Mouse (Mus musculus) midbrain, embryonic 13.5 days (tissue): Measurements from ENCODE around the gene Glmp. TPM values are rescaled to one million over a fixed set of nuclear protein-coding genes. Genes with fewer than 3 reads are reported as not detected.
A peak's percentile ranks its signal among the peaks of the same experiment; 100 is the strongest.
"Not testable (repeated sequence)": the region's sequence is repeated elsewhere in the genome, so short reads cannot be mapped to it uniquely, and the experiment has no call there.

Source experiments
- ATAC-seq: fragments of 200-750 bp; cut with Nextera tagmentation; 2 replicates; pipeline ENCODE4 v1.8.0; 2017; ENCODE audit warnings: mild to moderate bottlenecking, moderate TSS enrichment, moderate library complexity
- H3K27ac ChIP-seq: fragments of 300-500 bp; sonication (generic); 2 replicates; pipeline ENCODE4 v1.5.1; 2015; ENCODE audit warnings: inconsistent platforms, mild to moderate bottlenecking, moderate library complexity
- H3K27me3 ChIP-seq: fragments of 300-500 bp; sonication (generic); 2 replicates; pipeline ENCODE4 v1.6.1; 2015; ENCODE audit warnings: mild to moderate bottlenecking, inconsistent platforms
- H3K36me3 ChIP-seq: fragments of 300-500 bp; sonication (generic); 2 replicates; pipeline ENCODE4 v1.6.1; 2015; ENCODE audit warnings: mild to moderate bottlenecking, inconsistent platforms
- H3K4me1 ChIP-seq: fragments of 300-500 bp; sonication (generic); replicated peaks from 2 replicates; pipeline ENCODE4 v1.6.1; 2015; ENCODE audit warnings: inconsistent platforms
- H3K4me2 ChIP-seq: fragments of 300-500 bp; sonication (generic); replicated peaks from 2 replicates; pipeline ENCODE4 v1.6.1; 2015; ENCODE audit warnings: moderate library complexity, mild to moderate bottlenecking, inconsistent platforms
- H3K4me3 ChIP-seq: fragments of 300-500 bp; sonication (generic); replicated peaks from 2 replicates; pipeline ENCODE4 v1.5.1; 2015; ENCODE audit warnings: mild to moderate bottlenecking, inconsistent platforms
- H3K9ac ChIP-seq: fragments of 300-500 bp; sonication (generic); replicated peaks from 2 replicates; pipeline ENCODE4 v1.6.1; 2015; ENCODE audit warnings: mild to moderate bottlenecking, inconsistent platforms
- H3K9me3 ChIP-seq: fragments of 300-500 bp; sonication (generic); 2 replicates; pipeline ENCODE4 v1.6.1; 2016; ENCODE audit warnings: mild to moderate bottlenecking, inconsistent platforms
- WGBS: fragments of 180-500 bp; shearing (Covaris S2); methylation state at CpG from one replicate; pipeline ENCODE4 v1.1.7; 2015; 5-methylcytosine and 5-hydroxymethylcytosine counted together
- polyA plus RNA-seq: library from polyadenylated mRNA; unstranded; fragments of >200 nt; fragmentation: Nextera tagmentation; extraction: Ambion mirVana; gene quantifications from 2 replicates; pipeline ENCODE4 v1.2.1, GENCODE M21; 2015

Glmp gene
- 93.4 and 104 TPM in 2 replicates for polyA plus RNA-seq

- WGBS, result 4% methylated on average over 10 of the region's 10 CpGs
- no peak within 1 kb of the TSS for H3K27ac ChIP-seq
- peaks cover 57% of the 10 kb centered on the region for H3K36me3 ChIP-seq
Observed at GRCm38 (mm10) chr3:88324951-88325405, at the start of gene Glmp. Gene Glmp, plus strand, starts transcription at chr3:88325023.

GRCm38 (mm10) chr3:88276121-88276520 lies 48.7 kb upstream of the Glmp start:
- Histone ChIP-seq H3K9me3 (no peaks in the 10 kb centered on the region), H3K9ac (no peak overlapping the region), H3K36me3 (no peaks in the 10 kb centered on the region), H3K4me3 (no peak overlapping the region), H3K27ac (no peak overlapping the region), H3K4me1 (no peaks in the 10 kb centered on the region), H3K27me3 (no peaks in the 10 kb centered on the region), H3K4me2 (no peak overlapping the region)
- no peak for ATAC-seq
- 85% methylated on average over 2 of the region's 2 CpGs for WGBS

More at GRCm38 (mm10) chr3:88324951-88325405, at the start of gene Glmp:
- Histone ChIP-seq H3K9me3 (no peaks in the 10 kb centered on the region), H3K4me3 (peak within 1 kb of the TSS; percentile 75), H3K9ac (peak within 1 kb of the TSS; percentile 78), H3K4me1 (peaks cover 18% of the 10 kb centered on the region), H3K27me3 (no peaks in the 10 kb centered on the region), H3K4me2 (peak within 1 kb of the TSS; percentile 67)
- ATAC-seq, result peak; percentile 90

GRCm38 (mm10) chr3:88276529-88277143 lies 48.2 kb upstream of the Glmp start:
- Histone ChIP-seq H3K9me3 (no peaks in the 10 kb centered on the region), H3K9ac (no peak overlapping the region), H3K36me3 (no peaks in the 10 kb centered on the region), H3K4me2 (no peak overlapping the region), H3K4me3 (no peak overlapping the region), H3K4me1 (no peaks in the 10 kb centered on the region), H3K27ac (no peak overlapping the region), H3K27me3 (no peaks in the 10 kb centered on the region)
- 56% methylated on average over 7 of the region's 7 CpGs for WGBS
- ATAC-seq, result no peak

- no peak overlapping the region for H3K9ac ChIP-seq
- no peak overlapping the region for H3K4me2 ChIP-seq
- H3K4me1 ChIP-seq, result no peaks in the 10 kb centered on the region
- H3K36me3 ChIP-seq, result no peaks in the 10 kb centered on the region
- WGBS, result 91% methylated on average over 2 of the region's 2 CpGs
- no peaks in the 10 kb centered on the region for H3K27me3 ChIP-seq
- no peak overlapping the region for H3K27ac ChIP-seq
- ATAC-seq, result no peak
- no peak overlapping the region for H3K4me3 ChIP-seq
- no peaks in the 10 kb centered on the region for H3K9me3 ChIP-seq
Observed at GRCm38 (mm10) chr3:88280035-88280434, 44.8 kb upstream of the Glmp start.

GRCm38 (mm10) chr3:88281141-88281916 lies 43.5 kb upstream of the Glmp start:
- not testable (repeated sequence) for H3K27me3 ChIP-seq, H3K9ac ChIP-seq, H3K4me2 ChIP-seq, ATAC-seq, H3K36me3 ChIP-seq, H3K9me3 ChIP-seq, H3K4me3 ChIP-seq, H3K4me1 ChIP-seq, H3K27ac ChIP-seq
- WGBS, result 57% methylated on average over 11 of the region's 11 CpGs

GRCm38 (mm10) chr3:88284815-88285564 lies 39.8 kb upstream of the Glmp start:
- not testable (repeated sequence) for H3K36me3 ChIP-seq, H3K27me3 ChIP-seq, H3K4me1 ChIP-seq, H3K9me3 ChIP-seq, H3K4me3 ChIP-seq, H3K4me2 ChIP-seq, H3K27ac ChIP-seq, H3K9ac ChIP-seq, ATAC-seq
- 97% methylated on average over 14 of the region's 14 CpGs for WGBS

GRCm38 (mm10) chr3:88285565-88285895 lies 39.3 kb upstream of the Glmp start:
- H3K27me3 ChIP-seq, H3K36me3 ChIP-seq, H3K9me3 ChIP-seq, H3K9ac ChIP-seq, ATAC-seq, H3K27ac ChIP-seq, H3K4me1 ChIP-seq, H3K4me3 ChIP-seq, H3K4me2 ChIP-seq: not testable (repeated sequence)
- no CpG with 5 or more reads among the region's 2 CpGs for WGBS

- Histone ChIP-seq H3K4me3 (no peak within 1 kb of the TSS), H3K36me3 (no peaks in the 10 kb centered on the region), H3K27ac (no peak within 1 kb of the TSS), H3K4me1 (no peaks in the 10 kb centered on the region), H3K27me3 (no peaks in the 10 kb centered on the region), H3K4me2 (no peak within 1 kb of the TSS), H3K9me3 (no peaks in the 10 kb centered on the region), H3K9ac (no peak within 1 kb of the TSS)
- no peak for ATAC-seq
- WGBS, result 97% methylated on average over 4 of the region's 4 CpGs
Observed at GRCm38 (mm10) chr3:88287110-88287509, 37.7 kb upstream of the Glmp start, which contains the start of gene Gm38392. Gene Gm38392, minus strand, starts transcription at chr3:88287210.

GRCm38 (mm10) chr3:88288133-88288713 lies 36.6 kb upstream of the Glmp start:
- not testable (repeated sequence) for H3K27me3 ChIP-seq, H3K4me1 ChIP-seq, H3K9me3 ChIP-seq, H3K36me3 ChIP-seq, H3K27ac ChIP-seq, H3K4me3 ChIP-seq, H3K9ac ChIP-seq, ATAC-seq, H3K4me2 ChIP-seq
- WGBS, result 81% methylated on average over 9 of the region's 10 CpGs

GRCm38 (mm10) chr3:88291970-88292369 lies 32.9 kb upstream of the Glmp start:
- Histone ChIP-seq H3K36me3 (no peaks in the 10 kb centered on the region), H3K9me3 (no peaks in the 10 kb centered on the region), H3K4me3 (no peak overlapping the region), H3K27me3 (no peaks in the 10 kb centered on the region), H3K9ac (no peak overlapping the region), H3K27ac (no peak overlapping the region), H3K4me1 (peaks cover 7% of the 10 kb centered on the region), H3K4me2 (no peak overlapping the region)
- no peak for ATAC-seq
- WGBS, result 39% methylated on average over 4 of the region's 4 CpGs

- ATAC-seq, H3K4me3 ChIP-seq, H3K27me3 ChIP-seq, H3K27ac ChIP-seq, H3K9me3 ChIP-seq: not testable (repeated sequence)
- Histone ChIP-seq H3K36me3 (peaks cover 11% of the 10 kb centered on the region), H3K9ac (peak overlapping the region; percentile 57), H3K4me1 (peaks cover 26% of the 10 kb centered on the region), H3K4me2 (peak overlapping the region; percentile 55)
- WGBS, result 82% methylated on average over 1 of the region's 1 CpGs
Observed at GRCm38 (mm10) chr3:88295272-88295671, 29.6 kb upstream of the Glmp start.

GRCm38 (mm10) chr3:88296110-88296560 lies 28.7 kb upstream of the Glmp start:
- H3K27me3 ChIP-seq, result no peaks in the 10 kb centered on the region
- peak overlapping the region; percentile 57 for H3K9ac ChIP-seq
- peak overlapping the region; percentile 63 for H3K4me3 ChIP-seq
- ATAC-seq, result peak; percentile 37
- H3K4me2 ChIP-seq, result peak overlapping the region; percentile 55
- peaks cover 26% of the 10 kb centered on the region for H3K4me1 ChIP-seq
- no peaks in the 10 kb centered on the region for H3K9me3 ChIP-seq
- H3K27ac ChIP-seq, result peak overlapping the region; percentile 82
- WGBS, result 1% methylated on average over 12 of the region's 12 CpGs
- H3K36me3 ChIP-seq, result peaks cover 19% of the 10 kb centered on the region
